ENCODE assay signal across 9 mouse cellular contexts in the genomic region with DNA sequence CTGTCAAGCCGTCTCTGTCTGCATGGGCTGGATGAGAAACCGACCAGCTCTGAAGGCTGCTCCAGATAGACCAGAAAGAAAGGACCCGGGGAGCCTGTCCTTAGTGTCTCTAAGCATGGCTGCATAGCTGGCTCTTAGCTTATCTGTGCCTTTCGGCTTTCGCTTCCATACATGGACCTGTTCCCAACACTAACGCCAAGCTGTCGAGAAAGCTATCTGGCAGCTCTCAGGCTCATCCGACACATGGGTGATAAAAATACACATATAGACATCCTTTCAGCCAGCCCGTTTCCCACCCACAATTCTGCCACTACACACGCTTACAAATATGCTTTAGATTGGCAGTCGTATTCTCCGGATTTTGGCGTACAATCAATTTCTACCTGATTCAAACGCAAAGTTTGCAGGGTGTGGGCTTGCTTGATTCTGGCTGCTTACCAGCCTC. TPM values are rescaled to one million over a fixed set of nuclear protein-coding genes. Genes with fewer than 3 reads are reported as not detected.
DNase-seq lines count a peak whose midpoint lies in the region; ATAC-seq and TF ChIP-seq lines count a peak whose summit lies in the region.
"Had no signal": no experiment of that assay in that cellular context is flagged by ENCODE, and none has a peak within 500 bp of the region (broad histone marks: within the 10 kb centered on the region; RNA-seq: fewer than 3 reads in every experiment).

A gene (minus strand): TSS at position 67 of the 445 bp plus-strand sequence.

- DNase-seq in hindbrain, embryonic 11.5 days (ENCODE audit: low spot score), result no peak
- DNase-seq in forebrain, postnatal 0 days, result peak; percentile 87
- DNase-seq in left cerebral cortex, adult 11 months (ENCODE audit: low spot score), result peak; percentile 29
- DNase-seq in liver, embryonic 11.5 days (ENCODE audit: low spot score), result no peak
- DNase-seq in kidney, postnatal 25 days, result no peak

- no peaks in the 10 kb centered on the region for H3K27me3 ChIP-seq in hindbrain, embryonic 11.5 days (ENCODE audit: control insufficient read depth, insufficient read depth, low read length)
- no peaks in the 10 kb centered on the region for H3K27me3 ChIP-seq in hindbrain, embryonic 12.5 days
- no peaks in the 10 kb centered on the region for H3K27me3 ChIP-seq in forebrain, postnatal 0 days (ENCODE audit: insufficient read depth, low read length)
- H3K27me3 ChIP-seq in heart, embryonic 16.5 days (ENCODE audit: control insufficient read depth, insufficient read depth, low read length), result no peaks in the 10 kb centered on the region
- H3K27me3 ChIP-seq in small intestine, adult 2 months (ENCODE audit: control insufficient read depth, insufficient read depth, low read length), result no peaks in the 10 kb centered on the region
- H3K27me3 ChIP-seq in liver, embryonic 11.5 days (replicated peaks; ENCODE audit: control insufficient read depth, insufficient read depth, low read length), result no peaks in the 10 kb centered on the region
- H3K27me3 ChIP-seq: embryonic facial prominence, embryonic 12.5 days had no signal

- H3K9ac ChIP-seq in hindbrain, embryonic 11.5 days (ENCODE audit: low read depth, low read length), result no peak within 1 kb of the TSS
- no peak within 1 kb of the TSS for H3K9ac ChIP-seq in hindbrain, embryonic 12.5 days
- peak within 1 kb of the TSS; percentile 43; the same call in 1 of the 2 replicates for H3K9ac ChIP-seq in forebrain, postnatal 0 days
- peak within 1 kb of the TSS; percentile 87 for H3K9ac ChIP-seq in heart, embryonic 16.5 days (ENCODE audit: low read length)
- no peak within 1 kb of the TSS for H3K9ac ChIP-seq in liver, embryonic 11.5 days (ENCODE audit: low read depth, low read length)
- H3K9ac ChIP-seq: embryonic facial prominence, embryonic 12.5 days had no signal

- no peak for ATAC-seq in hindbrain, embryonic 11.5 days (ENCODE audit: low FRiP score)
- ATAC-seq in hindbrain, embryonic 12.5 days (ENCODE audit: low FRiP score), result no peak
- ATAC-seq in forebrain, postnatal 0 days, result peak; percentile 92
- peak; percentile 92 for ATAC-seq in heart, embryonic 16.5 days (replicated peaks; ENCODE audit: extremely low read depth, insufficient read depth, low FRiP score)
- no peak for ATAC-seq in liver, embryonic 11.5 days (replicated peaks; ENCODE audit: low FRiP score)

- no peak for TF ChIP-seq CTCF in forebrain, postnatal 0 days (IDR thresholded peaks at IDR 0.05; ENCODE audit: low read depth)
- no peak for TF ChIP-seq CTCF in small intestine, adult 2 months (IDR thresholded peaks at IDR 0.05; ENCODE audit: extremely low read depth, insufficient read length, insufficient replicate concordance, low read depth, low read length)

- 93% methylated on average over 14 of the region's 14 CpGs for WGBS in hindbrain, embryonic 11.5 days
- 92% methylated on average over 14 of the region's 14 CpGs for WGBS in hindbrain, embryonic 12.5 days
- 41% methylated on average over 14 of the region's 14 CpGs for WGBS in forebrain, postnatal 0 days
- 20% methylated on average over 14 of the region's 14 CpGs for WGBS in heart, embryonic 16.5 days
- 83% methylated on average over 14 of the region's 14 CpGs for whole genome bisulfite sequencing in small intestine, adult 2 months
- WGBS in liver, embryonic 11.5 days, result 71% methylated on average over 14 of the region's 14 CpGs

- H3K4me2 ChIP-seq in hindbrain, embryonic 11.5 days (replicated peaks; ENCODE audit: low read depth, low read length), result no peak within 1 kb of the TSS
- H3K4me2 ChIP-seq in hindbrain, embryonic 12.5 days (replicated peaks), result no peak within 1 kb of the TSS
- H3K4me2 ChIP-seq in forebrain, postnatal 0 days (ENCODE audit: low read depth), result peak within 1 kb of the TSS; percentile 23
- H3K4me2 ChIP-seq in heart, embryonic 16.5 days (ENCODE audit: low read depth, low read length), result peak within 1 kb of the TSS; percentile 60
- H3K4me2 ChIP-seq in liver, embryonic 11.5 days, result no peak within 1 kb of the TSS
- H3K4me2 ChIP-seq: embryonic facial prominence, embryonic 12.5 days had no signal

- no peak within 1 kb of the TSS for H3K4me3 ChIP-seq in hindbrain, embryonic 11.5 days (ENCODE audit: low read depth, low read length)
- H3K4me3 ChIP-seq in hindbrain, embryonic 12.5 days, result no peak within 1 kb of the TSS
- H3K4me3 ChIP-seq in forebrain, postnatal 0 days (ENCODE audit: low read depth, low read length), result peak within 1 kb of the TSS; percentile 13
- H3K4me3 ChIP-seq in heart, embryonic 16.5 days (ENCODE audit: low read length), result peak within 1 kb of the TSS; percentile 56
- H3K4me3 ChIP-seq in small intestine, adult 2 months (ENCODE audit: low read depth, low read length), result peak within 1 kb of the TSS; percentile 24; the same call in 1 of the 2 replicates
- H3K4me3 ChIP-seq in liver, embryonic 11.5 days (ENCODE audit: low read depth, low read length), result no peak within 1 kb of the TSS
- H3K4me3 ChIP-seq: embryonic facial prominence, embryonic 12.5 days had no signal

- no peak within 1 kb of the TSS for H3K27ac ChIP-seq in hindbrain, embryonic 11.5 days (ENCODE audit: low read depth, low read length)
- no peak within 1 kb of the TSS for H3K27ac ChIP-seq in hindbrain, embryonic 12.5 days
- H3K27ac ChIP-seq in forebrain, postnatal 0 days (ENCODE audit: low read depth, low read length), result peak within 1 kb of the TSS; percentile 86
- peak within 1 kb of the TSS; percentile 100 for H3K27ac ChIP-seq in heart, embryonic 16.5 days (ENCODE audit: low read length)
- H3K27ac ChIP-seq in small intestine, adult 2 months (ENCODE audit: insufficient read depth, low read depth, low read length), result peak within 1 kb of the TSS; percentile 25; the same call in 1 of the 2 replicates
- H3K27ac ChIP-seq in liver, embryonic 11.5 days (ENCODE audit: low read depth, low read length), result no peak within 1 kb of the TSS
- H3K27ac ChIP-seq: embryonic facial prominence, embryonic 12.5 days had no signal

- no peaks in the 10 kb centered on the region for H3K4me1 ChIP-seq in hindbrain, embryonic 11.5 days (replicated peaks; ENCODE audit: control insufficient read depth, insufficient read depth, low read length)
- H3K4me1 ChIP-seq in hindbrain, embryonic 12.5 days, result no peaks in the 10 kb centered on the region
- H3K4me1 ChIP-seq in forebrain, postnatal 0 days (ENCODE audit: insufficient read depth), result no peaks in the 10 kb centered on the region
- H3K4me1 ChIP-seq in heart, embryonic 16.5 days (ENCODE audit: control insufficient read depth, insufficient read depth, low read length), result peaks cover 20% of the 10 kb centered on the region
- H3K4me1 ChIP-seq in small intestine, adult 2 months (ENCODE audit: control insufficient read depth, insufficient read depth, insufficient read length, low read length), result no peaks in the 10 kb centered on the region
- no peaks in the 10 kb centered on the region for H3K4me1 ChIP-seq in liver, embryonic 11.5 days (replicated peaks; ENCODE audit: control insufficient read depth, insufficient read depth, low read length)
- H3K4me1 ChIP-seq: embryonic facial prominence, embryonic 12.5 days had no signal

- no peaks in the 10 kb centered on the region for H3K36me3 ChIP-seq in hindbrain, embryonic 11.5 days (ENCODE audit: control insufficient read depth, insufficient read depth, low read length)
- no peaks in the 10 kb centered on the region for H3K36me3 ChIP-seq in hindbrain, embryonic 12.5 days
- H3K36me3 ChIP-seq in forebrain, postnatal 0 days (ENCODE audit: insufficient read depth), result no peaks in the 10 kb centered on the region
- no peaks in the 10 kb centered on the region for H3K36me3 ChIP-seq in heart, embryonic 16.5 days (ENCODE audit: control insufficient read depth, insufficient read depth)
- no peaks in the 10 kb centered on the region for H3K36me3 ChIP-seq in small intestine, adult 2 months (ENCODE audit: control insufficient read depth, insufficient read depth, low read length)
- H3K36me3 ChIP-seq in liver, embryonic 11.5 days (ENCODE audit: control insufficient read depth, insufficient read depth, low read length), result no peaks in the 10 kb centered on the region
- H3K36me3 ChIP-seq: embryonic facial prominence, embryonic 12.5 days had no signal

- H3K9me3 ChIP-seq in hindbrain, embryonic 11.5 days (ENCODE audit: control insufficient read depth, low read length), result no peaks in the 10 kb centered on the region
- H3K9me3 ChIP-seq in hindbrain, embryonic 12.5 days (replicated peaks), result no peaks in the 10 kb centered on the region
- H3K9me3 ChIP-seq in forebrain, postnatal 0 days (ENCODE audit: low read length), result no peaks in the 10 kb centered on the region
- H3K9me3 ChIP-seq in heart, embryonic 16.5 days (replicated peaks; ENCODE audit: control insufficient read depth, low read length), result no peaks in the 10 kb centered on the region
- H3K9me3 ChIP-seq in liver, embryonic 11.5 days (ENCODE audit: control insufficient read depth, low read length), result no peaks in the 10 kb centered on the region
- H3K9me3 ChIP-seq: embryonic facial prominence, embryonic 12.5 days had no signal

- TF ChIP-seq POLR2A in small intestine, adult 2 months (IDR thresholded peaks at IDR 0.05; ENCODE audit: low read depth, low read length), result no peak

RNA-seq across cellular contexts. Expression of the gene that starts here (rescaled TPM):
- 5.9 and 13.1 TPM in 2 replicates for polyA plus RNA-seq in hindbrain, embryonic 11.5 days (2014; fragmentation: Nextera tagmentation; extraction: Ambion mirVana)
- 9.0 and 10.7 TPM in 2 replicates for polyA plus RNA-seq in hindbrain, embryonic 12.5 days (2016; fragmentation: Nextera tagmentation; extraction: Ambion mirVana)
- 132 and 143 TPM in 2 replicates for total RNA-seq in forebrain, postnatal 0 days (2014; rRNA removed)
- 8.9 and 16.9 TPM in 2 replicates for polyA plus RNA-seq in forebrain, postnatal 0 days (2015; fragmentation: Nextera tagmentation; extraction: Ambion mirVana)
- polyA plus RNA-seq in heart, embryonic 16.5 days (2015; fragmentation: Nextera tagmentation; extraction: Ambion mirVana), result 84.6 and 88.5 TPM in 2 replicates
- 0.84 and 1.0 TPM in 2 replicates for polyA plus RNA-seq in small intestine, adult 2 months (2012; rRNA removed)
- polyA plus RNA-seq in liver, embryonic 11.5 days (2014; fragmentation: Nextera tagmentation; extraction: Ambion mirVana), result 1.8 and 2.3 TPM in 2 replicates

Comparison
In these comparisons a context has a peak if more than half of its experiments do, and no peak if none do; other contexts are left out.
1. ATAC-seq: peak in forebrain, postnatal 0 days (single experiment) and heart, embryonic 16.5 days (single experiment); none in hindbrain, embryonic 11.5 days (single experiment), hindbrain, embryonic 12.5 days (single experiment) and liver, embryonic 11.5 days (single experiment).
2. DNase-seq: peak in forebrain, postnatal 0 days (single experiment) and left cerebral cortex, adult 11 months (single experiment); none in hindbrain, embryonic 11.5 days (single experiment), liver, embryonic 11.5 days (single experiment) and kidney, postnatal 25 days (0 of 2).
3. H3K27ac ChIP-seq: peak in forebrain, postnatal 0 days (single experiment), heart, embryonic 16.5 days (single experiment) and small intestine, adult 2 months (single experiment); none in hindbrain, embryonic 11.5 days (single experiment), hindbrain, embryonic 12.5 days (single experiment) and liver, embryonic 11.5 days (single experiment).
4. H3K4me2 ChIP-seq: peak in forebrain, postnatal 0 days (single experiment) and heart, embryonic 16.5 days (single experiment); none in hindbrain, embryonic 11.5 days (single experiment), hindbrain, embryonic 12.5 days (single experiment) and liver, embryonic 11.5 days (single experiment).
5. H3K4me3 ChIP-seq: peak in forebrain, postnatal 0 days (single experiment), heart, embryonic 16.5 days (single experiment) and small intestine, adult 2 months (single experiment); none in hindbrain, embryonic 11.5 days (single experiment), hindbrain, embryonic 12.5 days (single experiment) and liver, embryonic 11.5 days (single experiment).
6. H3K9ac ChIP-seq: peak in forebrain, postnatal 0 days (single experiment) and heart, embryonic 16.5 days (single experiment); none in hindbrain, embryonic 11.5 days (single experiment), hindbrain, embryonic 12.5 days (single experiment) and liver, embryonic 11.5 days (single experiment).